Mouse (Mus musculus): ENCODE data around the gene Gm20661. TPM values are rescaled to one million over a fixed set of nuclear protein-coding genes. Genes with fewer than 3 reads are reported as not detected.
A peak's percentile ranks its signal among the peaks of the same experiment; 100 is the strongest.

Gene Gm20661
- polyA plus RNA-seq, 1 experiment from 2014 or later = 1.8 TPM

GRCm38 (mm10) chr9:107947241-107948194 is 35.3 kb upstream of the Gm20661 start:
- no peaks in the 10 kb centered on the region for H3K36me3 ChIP-seq (ENCODE audit: insufficient read depth, low read length)

DNA sequence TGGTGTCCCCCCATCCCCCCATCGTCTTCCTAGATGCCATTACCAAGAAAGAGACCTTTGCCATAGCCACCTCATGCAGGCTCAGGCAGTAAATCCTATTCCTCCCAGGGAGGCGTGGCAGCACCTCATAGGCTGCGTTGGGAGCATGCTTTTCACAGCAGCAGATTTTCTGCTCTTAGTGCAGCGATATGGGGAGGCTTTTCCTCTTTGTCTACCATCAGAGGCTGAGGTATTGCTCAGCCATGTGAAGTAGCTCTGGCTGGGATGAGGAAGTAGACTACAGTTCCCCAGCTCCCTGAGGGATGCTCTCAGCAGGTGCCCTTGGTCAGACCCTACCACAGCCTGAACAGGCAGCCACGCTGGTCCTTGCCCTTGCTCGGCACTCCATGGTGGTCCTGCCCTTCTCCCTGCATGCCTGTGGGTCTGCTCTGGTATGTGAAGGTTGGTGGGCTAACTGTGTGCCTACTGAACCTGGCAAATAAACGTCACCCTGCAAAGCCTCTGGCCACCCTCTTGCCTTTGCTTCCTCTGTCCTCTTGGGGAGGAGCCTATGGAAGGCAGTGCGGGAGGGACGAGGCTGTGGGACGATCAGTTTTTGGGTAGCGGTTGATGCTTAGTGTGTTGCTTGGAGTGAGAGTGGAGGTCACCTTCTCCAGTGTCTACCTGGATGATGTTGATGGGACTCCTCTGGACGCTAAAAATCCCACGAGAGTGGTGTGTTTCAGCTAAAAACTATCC is 33.5 kb upstream of the Gm20661 start:
- H3K9me3 ChIP-seq (ENCODE audit: low read length) = no peaks in the 10 kb centered on the region
- WGBS = 78% methylated on average over 13 of the region's 13 CpGs
- ATAC-seq (no peak), DNase-seq (ENCODE audit: low spot score) (no peak)
- no peaks in the 10 kb centered on the region for H3K36me3 ChIP-seq (ENCODE audit: insufficient read depth, low read length)
- no peak overlapping the region for H3K9ac ChIP-seq (replicated peaks; ENCODE audit: low read depth)
- H3K27me3 ChIP-seq (replicated peaks; ENCODE audit: insufficient read depth, low read length) = no peaks in the 10 kb centered on the region
- no peak overlapping the region for H3K4me2 ChIP-seq (replicated peaks; ENCODE audit: low read depth, low read length)
- H3K4me3 ChIP-seq (ENCODE audit: low read depth, low read length) = no peak overlapping the region
- no peaks in the 10 kb centered on the region; the same call in 1 of the 2 replicates for H3K4me1 ChIP-seq (ENCODE audit: insufficient read depth, low read depth, low read length)
- no peak for TF ChIP-seq EP300 (IDR thresholded peaks at IDR 0.05)
- H3K27ac ChIP-seq (ENCODE audit: low read length) = no peak overlapping the region

More at GRCm38 (mm10) chr9:107947241-107948194, 35.3 kb upstream of the Gm20661 start:
- Histone ChIP-seq H3K4me2 (replicated peaks; ENCODE audit: low read depth, low read length) (no peak overlapping the region), H3K4me3 (ENCODE audit: low read depth, low read length) (no peak overlapping the region), H3K9ac (replicated peaks; ENCODE audit: low read depth) (no peak overlapping the region), H3K27ac (ENCODE audit: low read length) (no peak overlapping the region), H3K4me1 (ENCODE audit: insufficient read depth, low read depth, low read length) (no peaks in the 10 kb centered on the region; the same call in 1 of the 2 replicates), H3K27me3 (replicated peaks; ENCODE audit: insufficient read depth, low read length) (no peaks in the 10 kb centered on the region), H3K9me3 (ENCODE audit: low read length) (no peaks in the 10 kb centered on the region)
- ATAC-seq (no peak), DNase-seq (ENCODE audit: low spot score) (no peak)
- TF ChIP-seq CTCF (IDR thresholded peaks at IDR 0.05) = no peak
- no peak for TF ChIP-seq EP300 (IDR thresholded peaks at IDR 0.05)
- WGBS = 74% methylated on average over 31 of the region's 31 CpGs

DNA sequence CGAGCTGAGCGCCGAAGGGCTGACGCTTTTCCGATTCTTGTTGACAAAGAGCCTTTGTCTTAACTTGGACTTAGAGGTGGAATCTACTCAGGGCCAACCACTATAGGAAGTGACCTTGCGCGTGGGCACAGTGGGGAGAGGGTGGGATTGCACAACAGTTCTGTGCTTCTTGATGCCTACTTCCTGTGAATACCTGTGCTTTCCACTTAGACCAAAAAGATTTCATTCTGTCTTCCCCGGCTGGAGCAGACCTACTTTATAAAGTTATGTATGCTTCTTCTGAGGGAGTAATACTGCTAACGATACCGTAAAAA is 33.0 kb upstream of the Gm20661 start, which contains the start of gene Traip:
TSS of gene Traip (plus strand) at position 215 of the 314 bp plus-strand sequence.
- WGBS = 84% methylated on average over 10 of the region's 10 CpGs
- no peaks in the 10 kb centered on the region for H3K36me3 ChIP-seq (ENCODE audit: insufficient read depth, low read length)
- peak within 1 kb of the TSS; percentile 57 for H3K4me3 ChIP-seq (ENCODE audit: low read depth, low read length)
- H3K4me1 ChIP-seq (ENCODE audit: insufficient read depth, low read depth, low read length) = no peaks in the 10 kb centered on the region; the same call in 1 of the 2 replicates
- H3K9ac ChIP-seq (replicated peaks; ENCODE audit: low read depth) = peak within 1 kb of the TSS; percentile 24
- H3K27me3 ChIP-seq (replicated peaks; ENCODE audit: insufficient read depth, low read length) = no peaks in the 10 kb centered on the region
- H3K27ac ChIP-seq (ENCODE audit: low read length) = 0 out of 2 replicates have a peak within 1 kb of the TSS, but pooled peaks have one; percentile 28
- ATAC-seq (no peak), DNase-seq (ENCODE audit: low spot score) (no peak)
- peak within 1 kb of the TSS; percentile 88 for H3K4me2 ChIP-seq (replicated peaks; ENCODE audit: low read depth, low read length)
- no peaks in the 10 kb centered on the region for H3K9me3 ChIP-seq (ENCODE audit: low read length)
- TF ChIP-seq CTCF (IDR thresholded peaks at IDR 0.05) = no peak
- no peak for TF ChIP-seq EP300 (IDR thresholded peaks at IDR 0.05)

DNA sequence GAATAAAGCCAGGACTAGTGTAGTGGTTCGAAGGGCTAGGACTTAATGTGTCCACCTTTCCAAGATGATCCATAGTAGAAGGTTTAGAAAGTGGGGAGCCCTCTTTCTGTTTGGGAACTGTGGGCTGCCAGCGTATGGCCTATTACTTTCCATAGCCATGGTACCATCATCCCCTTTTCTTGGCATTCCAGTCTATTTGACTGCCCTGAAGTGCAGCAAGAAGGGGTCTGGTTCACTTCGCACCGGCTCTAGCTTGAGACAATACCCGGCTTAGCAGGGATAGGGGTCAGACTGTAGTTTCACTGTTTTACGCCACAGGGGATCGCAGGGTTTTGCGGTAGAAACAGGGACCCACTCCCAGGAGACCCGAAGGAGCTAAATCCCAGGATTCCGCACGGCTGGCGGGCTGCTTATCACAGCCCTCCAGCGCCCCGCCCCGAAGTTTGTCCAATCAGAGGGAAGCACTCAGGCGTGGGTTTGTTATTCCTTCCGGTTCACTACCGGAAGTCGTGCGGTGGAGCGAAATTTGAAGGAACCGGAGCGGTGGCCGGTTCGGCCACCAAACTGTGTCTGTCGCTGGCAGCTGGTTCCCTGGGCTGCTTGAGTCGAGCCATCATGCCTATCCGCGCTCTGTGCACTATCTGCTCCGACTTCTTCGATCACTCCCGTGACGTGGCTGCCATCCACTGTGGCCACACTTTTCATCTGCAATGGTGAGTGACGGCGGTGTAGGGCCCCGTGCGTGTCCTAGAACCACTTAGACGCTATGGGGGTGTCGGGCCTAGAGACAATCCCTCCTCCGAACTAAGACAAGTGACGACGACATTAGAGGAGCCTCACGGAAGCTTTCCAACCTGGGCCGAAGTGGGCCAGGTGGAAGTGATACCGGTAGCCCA is 32.1 kb upstream of the Gm20661 start:
- 0 out of 2 replicates have a peak overlapping the region, but pooled peaks have one; percentile 28 for H3K27ac ChIP-seq (ENCODE audit: low read length)
- no peaks in the 10 kb centered on the region; the same call in 1 of the 2 replicates for H3K4me1 ChIP-seq (ENCODE audit: insufficient read depth, low read depth, low read length)
- peak overlapping the region; percentile 24 for H3K9ac ChIP-seq (replicated peaks; ENCODE audit: low read depth)
- H3K4me2 ChIP-seq (replicated peaks; ENCODE audit: low read depth, low read length) = peak overlapping the region; percentile 88
- H3K27me3 ChIP-seq (replicated peaks; ENCODE audit: insufficient read depth, low read length) = no peaks in the 10 kb centered on the region
- ATAC-seq (peak; percentile 97), DNase-seq (ENCODE audit: low spot score) (peak; percentile 94)
- TF ChIP-seq CTCF (IDR thresholded peaks at IDR 0.05) (no peak), EP300 (IDR thresholded peaks at IDR 0.05) (no peak; the same call in 1 of the 2 replicates)
- H3K4me3 ChIP-seq (ENCODE audit: low read depth, low read length) = peak overlapping the region; percentile 57
- H3K9me3 ChIP-seq (ENCODE audit: low read length) = no peaks in the 10 kb centered on the region
- H3K36me3 ChIP-seq (ENCODE audit: insufficient read depth, low read length) = no peaks in the 10 kb centered on the region
- 10% methylated on average over 45 of the region's 45 CpGs for WGBS

DNA sequence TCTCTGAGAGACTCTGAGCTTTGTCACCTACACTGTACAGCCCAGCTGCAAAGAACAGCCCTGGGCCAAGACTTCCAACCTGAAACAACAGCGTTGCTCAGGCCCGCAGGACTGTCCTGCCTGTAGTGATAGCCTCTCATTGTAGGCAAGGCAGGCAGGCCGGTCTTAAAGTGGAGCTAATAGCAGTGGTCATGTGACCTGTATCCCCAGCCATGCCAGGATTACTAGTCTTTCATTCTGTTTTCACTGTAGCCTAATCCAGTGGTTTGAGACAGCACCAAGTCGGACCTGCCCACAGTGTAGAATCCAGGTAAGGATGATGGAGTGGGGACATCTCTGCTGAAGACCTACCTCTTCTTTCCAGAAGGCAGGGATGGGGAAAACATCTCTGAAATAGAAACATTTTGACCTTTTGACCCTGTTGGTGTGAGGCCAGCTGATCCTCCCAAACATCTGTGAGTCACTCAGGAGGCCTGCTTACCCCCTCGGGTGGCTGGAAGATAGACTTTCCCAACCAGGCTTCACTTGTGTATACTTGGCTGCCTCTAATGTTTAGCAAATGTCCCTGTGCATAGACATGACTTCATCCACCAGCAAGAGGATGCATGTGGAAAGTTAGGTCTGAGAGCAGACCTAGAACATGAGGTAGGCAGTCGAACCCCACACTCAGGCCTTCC is 27.1 kb upstream of the Gm20661 start:
- H3K27me3 ChIP-seq (replicated peaks; ENCODE audit: insufficient read depth, low read length) = no peaks in the 10 kb centered on the region
- no peaks in the 10 kb centered on the region for H3K4me1 ChIP-seq (ENCODE audit: insufficient read depth, low read depth, low read length)
- no peak overlapping the region for H3K27ac ChIP-seq (ENCODE audit: low read length)
- H3K9ac ChIP-seq (replicated peaks; ENCODE audit: low read depth) = no peak overlapping the region
- no peak overlapping the region for H3K4me3 ChIP-seq (ENCODE audit: low read depth, low read length)
- no peaks in the 10 kb centered on the region for H3K9me3 ChIP-seq (ENCODE audit: low read length)
- 76% methylated on average over 6 of the region's 6 CpGs for whole genome bisulfite sequencing
- peak; percentile 75 for ATAC-seq
- no peak for TF ChIP-seq EP300 (IDR thresholded peaks at IDR 0.05)
- no peak for TF ChIP-seq CTCF (IDR thresholded peaks at IDR 0.05)
- H3K4me2 ChIP-seq (replicated peaks; ENCODE audit: low read depth, low read length) = no peak overlapping the region
- no peaks in the 10 kb centered on the region for H3K36me3 ChIP-seq (ENCODE audit: insufficient read depth, low read length)
- DNase-seq (ENCODE audit: low spot score) = peak; percentile 46
